Mouse (Mus musculus) Muller cell, postnatal 12 days (primary cell): ENCODE results near the gene Supt16.

Experiments used
- DNase-seq: peaks from one replicate; pipeline ENCODE4 v3.0.0-alpha.2; 2015; ENCODE audit errors: inconsistent ontology term

Supt16 gene

DNA sequence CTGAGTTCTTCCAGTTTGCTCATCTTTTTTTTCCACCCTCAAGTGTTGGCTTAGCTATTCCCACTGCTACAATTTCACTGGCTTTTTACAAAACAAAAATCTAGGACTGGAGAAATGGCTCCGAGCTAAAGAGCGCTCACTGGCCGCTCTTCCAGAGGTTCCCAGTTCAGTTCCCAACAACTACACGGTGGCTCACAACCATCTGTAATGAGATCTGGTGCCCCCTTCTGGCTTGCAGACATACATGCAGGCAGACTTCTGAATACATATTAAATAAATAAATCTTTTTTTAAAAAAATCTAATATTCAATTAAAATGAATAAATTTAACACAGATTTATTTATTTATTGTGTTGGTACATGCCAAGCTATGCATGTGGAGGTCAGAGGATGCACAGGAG, 50.7 kb downstream of the Supt16 start:
- no peak for DNase-seq

- DNase-seq = no peak
These were observed 53.1 kb downstream of the Supt16 start for GRCm38 (mm10) chr14:52144165-52144564.

DNA sequence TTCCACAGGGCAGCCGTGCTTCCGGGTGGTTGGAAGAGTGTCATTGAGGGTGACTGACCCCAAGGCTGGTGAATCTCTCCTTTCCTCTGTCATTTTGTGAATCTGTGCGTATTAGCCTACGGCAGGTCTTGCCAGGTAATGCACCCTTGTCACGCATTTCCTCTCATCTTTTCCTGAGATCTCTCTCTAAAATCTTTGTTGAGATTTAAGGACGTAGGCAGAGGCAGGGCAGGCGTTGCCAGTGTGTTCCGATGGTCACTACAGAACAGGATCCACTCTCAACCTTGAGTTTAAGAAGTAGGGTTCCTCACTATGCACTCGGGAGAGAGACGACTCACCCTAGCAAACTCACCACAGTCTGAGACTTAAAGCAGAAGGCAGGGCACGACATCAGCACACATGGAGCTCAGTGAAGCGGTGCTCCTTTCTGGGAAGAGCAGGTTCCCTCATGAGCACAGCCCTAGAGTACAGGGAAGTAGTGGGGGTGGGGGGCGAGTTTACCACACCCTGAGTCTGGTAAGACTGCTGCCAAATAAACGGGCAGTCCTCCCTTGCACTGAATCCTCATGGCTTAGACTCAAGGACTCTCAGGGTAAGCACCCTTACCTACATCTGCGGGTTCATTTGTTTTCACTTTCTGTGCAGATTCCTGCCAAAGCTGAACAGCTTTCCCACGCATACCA, 55.6 kb downstream of the Supt16 start:
- no peak for DNase-seq

- no peak for DNase-seq
These were observed 56.4 kb downstream of the Supt16 start for GRCm38 (mm10) chr14:52140577-52141444.

DNA sequence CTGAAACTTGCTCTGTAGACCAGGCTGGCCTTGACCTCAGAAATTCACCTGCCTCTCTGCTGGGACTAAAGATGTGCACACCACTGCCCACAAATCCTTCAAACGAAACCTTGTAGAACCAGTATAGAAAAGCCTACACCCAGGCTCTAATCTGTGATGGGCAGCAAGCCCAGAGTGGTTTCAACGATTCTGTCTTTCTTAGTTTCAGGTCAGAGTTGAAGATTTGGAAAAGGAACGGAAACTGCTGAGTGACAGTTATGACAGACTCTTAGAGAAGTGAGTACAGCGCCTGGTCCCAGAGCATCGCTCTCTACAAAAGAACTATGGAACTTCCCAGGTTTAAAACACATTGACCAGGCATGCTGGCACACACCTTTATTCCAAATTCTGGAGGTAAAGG, 63.6 kb downstream of the Supt16 start:
- no peak for DNase-seq

DNA sequence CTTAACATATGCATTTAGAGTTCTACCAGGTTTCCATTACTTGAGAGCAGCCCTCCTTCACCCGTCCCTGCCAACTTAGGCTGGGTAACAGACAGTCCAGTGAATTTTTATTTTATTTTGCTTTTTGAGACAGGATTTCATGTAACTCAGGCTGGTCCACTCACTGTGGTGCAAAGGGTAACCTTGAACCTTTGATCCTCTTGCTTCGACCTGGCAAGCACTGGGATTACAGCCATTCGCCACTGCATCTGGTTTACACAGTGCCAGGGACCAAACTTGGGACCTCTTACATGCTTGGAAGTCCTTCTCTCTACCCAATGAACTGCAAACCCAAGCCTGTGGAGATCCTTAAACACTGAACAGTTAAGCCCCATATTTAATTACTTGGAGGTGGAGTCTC, 72.6 kb downstream of the Supt16 start:
- no peak for DNase-seq

DNA sequence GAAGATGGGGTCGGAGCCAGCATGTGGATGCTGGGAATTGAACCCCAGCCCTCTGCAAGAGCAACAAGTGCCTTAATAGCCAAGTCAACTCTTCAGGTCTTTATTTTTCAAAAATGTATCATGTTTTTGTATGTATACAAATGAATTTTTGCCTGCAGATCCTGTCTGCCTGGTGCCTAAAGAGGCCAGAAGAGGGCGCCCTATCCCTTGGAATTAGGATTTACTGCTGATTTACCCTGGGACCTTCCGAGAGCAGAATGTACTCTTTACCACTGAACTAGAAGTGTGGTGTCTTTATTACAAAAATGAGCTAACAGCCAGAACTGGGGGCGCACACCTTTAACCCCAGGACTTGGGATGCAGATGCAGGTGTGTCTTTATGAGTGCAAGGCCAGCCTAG, 73.3 kb downstream of the Supt16 start:
- peak; percentile 20 for DNase-seq

GRCm38 (mm10) chr14:52120169-52120568, 77.0 kb downstream of the Supt16 start:
- no peak for DNase-seq

GRCm38 (mm10) chr14:52118823-52119608, 78.2 kb downstream of the Supt16 start:
- DNase-seq = peak; percentile 55

- DNase-seq = no peak
These were observed 78.8 kb downstream of the Supt16 start for GRCm38 (mm10) chr14:52118456-52118822.

GRCm38 (mm10) chr14:52117241-52117640, 80.0 kb downstream of the Supt16 start:
- no peak for DNase-seq

DNA sequence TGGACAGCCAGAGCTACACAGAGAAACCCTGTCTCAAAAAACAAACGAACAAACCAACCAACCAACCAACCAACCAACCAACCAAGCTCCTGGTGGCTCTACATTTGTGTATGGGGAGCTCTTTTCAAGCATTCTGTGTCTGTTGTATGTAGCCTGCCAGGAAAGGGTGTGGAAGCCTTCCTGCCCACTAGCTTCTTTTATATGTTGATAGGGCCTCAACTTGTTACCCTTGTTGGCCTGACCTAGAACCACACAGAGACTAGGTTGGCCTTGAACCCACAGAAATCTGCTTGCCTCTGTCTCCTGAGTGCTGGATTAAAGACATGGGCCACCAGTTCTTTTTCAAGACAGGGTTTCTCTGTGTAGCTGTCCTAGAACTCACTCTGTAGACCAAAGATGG, 83.1 kb downstream of the Supt16 start:
- DNase-seq = no peak
